Mouse (Mus musculus) testis, adult 2 months (tissue): ENCODE data around the gene Chek1.

Experiments used
- CTCF ChIP-seq: fragments of 200-500 bp; IDR thresholded peaks from 2 replicates; pipeline ENCODE4 v1.5.1; 2012; ENCODE audit warnings: low read depth, mild to moderate bottlenecking, inconsistent platforms, low read length, moderate library complexity; ENCODE audit not compliant: control insufficient read depth, insufficient read depth, insufficient replicate concordance
- POLR2A ChIP-seq: fragments of 200-500 bp; IDR thresholded peaks from 2 replicates; pipeline ENCODE4 v1.6.1; 2012; ENCODE audit warnings: low read depth, mild to moderate bottlenecking, inconsistent platforms, low read length, moderate library complexity; ENCODE audit not compliant: control insufficient read depth

- TF ChIP-seq CTCF = no peak
- no peak for TF ChIP-seq POLR2A
Measured at GRCm38 (mm10) chr9:36764378-36764777, 37.5 kb upstream of the Chek1 start.
